Mouse (Mus musculus): ENCODE results near the gene Urgcp.

The Urgcp gene

DNA sequence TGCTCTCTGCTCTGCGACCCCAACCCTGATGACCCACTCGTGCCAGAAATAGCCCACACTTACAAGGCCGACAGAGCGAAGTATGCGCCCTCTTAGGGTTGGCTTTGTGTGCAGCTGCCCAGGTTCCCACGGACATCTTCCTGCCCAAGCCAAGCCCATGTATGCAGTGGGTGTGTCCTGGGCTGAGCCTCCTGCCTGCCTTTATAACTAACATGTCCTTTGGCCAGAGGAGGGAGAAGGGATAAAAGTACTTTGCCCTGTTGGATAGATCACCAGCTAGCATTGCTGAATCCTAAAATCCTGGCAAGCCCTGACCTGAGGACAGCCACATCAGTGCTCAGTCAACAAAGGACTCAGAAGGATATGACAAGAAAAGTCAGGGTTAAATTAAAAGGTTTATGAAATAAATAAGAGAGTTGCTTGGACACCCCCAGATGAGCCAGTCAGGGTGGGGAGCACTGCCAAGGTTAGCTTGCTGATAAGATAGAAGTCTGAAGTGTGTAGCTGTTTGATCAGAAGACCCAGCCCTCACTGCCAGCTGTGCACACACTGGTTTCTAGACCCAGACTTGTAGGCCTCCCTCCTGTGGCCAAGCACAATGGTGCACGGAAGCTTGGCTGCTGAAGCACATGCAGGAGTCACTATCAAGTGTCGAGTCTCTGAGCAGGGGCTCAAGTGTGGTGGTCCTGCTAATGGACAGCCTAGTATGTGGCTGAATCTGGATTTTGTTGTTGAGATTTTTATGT is 20.2 kb upstream of the Urgcp start:
- DNase-seq, result no peak

DNA sequence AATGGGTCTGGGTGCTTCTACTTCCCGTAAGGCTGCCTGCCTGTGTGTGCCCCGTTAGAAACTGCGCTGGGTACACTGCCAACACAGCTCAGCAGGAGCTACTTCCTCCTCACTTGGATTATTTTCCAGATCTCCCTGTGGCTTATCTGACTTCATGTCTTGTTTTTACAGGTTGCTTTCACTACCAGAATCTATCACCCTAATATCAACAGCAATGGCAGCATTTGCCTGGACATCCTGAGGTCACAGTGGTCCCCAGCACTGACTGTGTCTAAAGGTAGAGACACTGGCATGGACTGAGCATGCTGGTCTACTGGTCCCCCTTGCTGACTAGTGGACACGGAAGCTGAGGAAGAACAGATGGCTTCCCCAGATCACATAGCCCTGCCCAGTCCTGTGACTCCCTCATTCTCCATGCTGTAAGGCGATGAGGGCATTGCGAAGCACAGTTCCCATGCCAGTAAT is 17.9 kb upstream of the Urgcp start:
- DNase-seq, result no peak

DNA sequence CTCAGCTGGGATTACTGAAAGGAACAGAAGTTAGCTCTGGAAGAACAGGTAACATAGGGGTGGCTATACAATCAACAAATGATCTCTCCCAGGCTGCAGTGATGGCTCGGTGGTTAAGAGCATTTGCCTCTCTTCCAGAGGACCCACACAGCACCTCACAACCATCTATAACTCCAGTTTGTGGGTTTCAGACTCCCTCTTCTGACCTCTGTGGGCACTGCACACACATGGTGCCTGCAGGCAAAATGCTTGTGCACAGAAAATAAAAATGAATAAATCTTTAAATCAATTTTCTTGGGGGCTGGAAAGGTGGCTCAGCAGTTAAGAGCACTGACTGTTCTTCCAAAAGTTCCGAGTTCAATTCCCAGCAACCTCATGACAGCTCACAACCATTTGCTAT is 16.3 kb upstream of the Urgcp start:
- DNase-seq, result no peak

DNA sequence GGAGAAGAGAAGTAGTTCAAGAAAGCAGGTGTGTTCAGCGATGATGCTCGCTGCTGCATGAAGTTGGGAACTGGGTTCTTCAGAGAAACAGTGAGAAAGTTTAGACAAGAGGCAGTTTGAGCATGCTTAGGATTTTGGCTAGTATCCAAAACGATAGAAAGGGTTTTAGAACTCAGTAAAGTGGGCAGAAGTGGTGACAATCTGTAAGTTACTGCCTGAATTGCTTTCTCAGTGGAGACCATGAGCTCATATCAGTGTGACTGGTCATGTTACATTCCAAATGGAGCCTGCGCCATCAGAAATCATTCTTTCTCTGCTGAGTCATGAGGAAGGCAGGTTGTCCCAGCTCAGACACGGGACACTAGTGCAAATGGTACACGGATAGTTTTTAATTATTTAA is 3.8 kb upstream of the Urgcp start:
- DNase-seq, result no peak

DNA sequence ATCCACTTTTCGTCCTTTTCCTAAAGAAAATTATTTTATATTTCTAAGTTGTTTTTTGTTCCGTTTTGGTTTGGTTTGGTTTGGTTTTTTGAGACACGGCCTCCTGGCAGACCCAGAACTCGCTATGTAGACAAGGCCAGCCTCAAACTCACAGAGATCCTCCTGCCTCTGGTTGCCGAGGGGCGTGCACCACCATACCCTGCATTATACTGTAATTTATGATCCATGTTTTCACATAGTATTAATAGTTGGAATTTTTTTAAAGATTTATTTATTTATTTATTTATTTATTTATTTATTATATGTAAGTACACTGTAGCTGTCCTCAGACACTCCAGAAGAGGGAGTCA is 432 bp upstream of the Urgcp start:
- no peak for DNase-seq

DNA sequence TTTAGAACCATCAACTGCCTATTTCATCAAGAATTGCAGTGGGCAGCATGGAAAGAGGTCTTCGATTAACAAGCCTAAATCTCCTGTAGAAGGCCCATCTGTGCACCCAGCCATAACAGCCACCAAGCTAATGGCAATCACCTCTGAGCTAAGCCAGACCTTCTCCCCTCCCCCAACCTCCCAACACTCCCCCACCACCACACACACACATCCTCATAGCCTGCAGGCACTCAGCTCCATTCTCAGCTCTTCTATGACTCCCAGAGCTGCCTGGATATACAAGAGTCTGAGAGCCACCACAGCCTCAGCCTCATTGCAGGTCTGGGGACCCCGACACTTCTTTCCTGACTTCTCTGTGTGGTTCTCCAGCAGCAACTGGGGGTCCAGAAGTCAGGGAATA is 8.4 kb downstream of the Urgcp start:
- no peak for DNase-seq

DNA sequence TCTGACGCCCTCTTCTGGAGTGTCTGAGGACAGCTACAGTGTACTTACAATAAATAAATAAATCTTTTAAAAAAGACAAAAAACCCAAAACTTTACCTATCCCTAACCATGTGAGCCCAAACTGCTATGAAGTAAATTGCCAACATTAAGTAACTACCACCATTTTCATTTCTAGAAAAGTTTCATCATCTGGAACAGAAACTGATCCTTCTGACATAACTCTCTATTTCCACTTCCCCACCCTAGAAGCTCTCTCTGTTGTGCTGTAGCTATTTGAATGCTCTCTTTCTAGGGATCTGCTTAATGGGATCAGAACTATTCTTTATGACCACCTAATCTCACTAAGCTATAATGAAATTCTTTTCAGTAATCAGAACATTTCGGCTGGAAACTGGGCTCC is 17.2 kb downstream of the Urgcp start:
- no peak for DNase-seq

DNA sequence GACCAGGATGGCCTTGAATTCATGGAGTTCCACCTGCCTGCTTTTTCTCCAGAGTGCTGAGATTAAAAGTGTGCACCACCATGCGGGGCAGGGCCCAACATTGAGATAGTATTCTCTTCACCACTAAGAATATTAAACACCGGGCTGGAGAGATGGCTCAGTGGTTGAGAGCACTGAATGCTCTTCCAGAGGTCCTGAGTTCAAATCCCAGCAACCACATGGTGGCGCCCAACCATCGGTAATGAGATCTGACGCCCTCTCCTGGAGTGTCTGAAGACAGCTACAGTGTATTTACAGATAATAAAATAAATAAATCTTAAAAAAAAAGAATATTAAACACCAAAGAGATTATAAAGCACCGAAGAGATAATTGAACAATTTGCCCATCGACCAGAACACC is 20.1 kb downstream of the Urgcp start:
- DNase-seq, result peak; percentile 19

DNA sequence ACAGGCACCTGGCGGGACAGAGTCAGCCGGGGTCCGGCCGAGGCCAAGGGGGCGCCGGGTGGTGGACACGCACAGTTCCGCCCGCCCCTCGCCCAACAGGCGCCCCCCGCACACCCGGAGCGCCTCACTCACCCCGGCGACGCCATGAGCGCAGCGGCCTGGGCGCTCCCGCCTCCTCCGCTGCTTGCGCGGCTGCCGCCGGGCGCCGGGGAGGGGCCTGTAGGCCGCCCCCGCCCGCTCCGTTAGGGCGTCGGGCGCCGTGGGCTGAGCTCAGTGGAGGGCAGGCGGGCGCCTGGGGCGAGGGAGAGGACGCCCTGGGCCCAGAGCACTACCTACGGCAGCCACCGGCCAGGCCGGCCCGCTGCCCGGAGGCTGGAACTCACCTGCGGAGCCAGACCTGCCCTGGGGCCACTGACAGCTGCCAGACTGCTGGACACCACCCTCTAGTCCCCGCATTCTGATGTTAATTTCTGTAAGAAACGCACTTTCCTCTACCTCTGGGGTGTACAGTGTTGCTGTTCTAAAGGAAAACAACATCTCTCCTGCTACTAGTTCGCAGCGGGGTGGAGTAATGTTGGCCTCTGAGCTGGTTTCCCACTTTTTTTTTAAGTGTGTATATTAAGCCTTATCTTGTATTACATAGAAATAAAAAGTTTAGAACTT is 21.1 kb downstream of the Urgcp start:
- peak; percentile 84 for DNase-seq

DNA sequence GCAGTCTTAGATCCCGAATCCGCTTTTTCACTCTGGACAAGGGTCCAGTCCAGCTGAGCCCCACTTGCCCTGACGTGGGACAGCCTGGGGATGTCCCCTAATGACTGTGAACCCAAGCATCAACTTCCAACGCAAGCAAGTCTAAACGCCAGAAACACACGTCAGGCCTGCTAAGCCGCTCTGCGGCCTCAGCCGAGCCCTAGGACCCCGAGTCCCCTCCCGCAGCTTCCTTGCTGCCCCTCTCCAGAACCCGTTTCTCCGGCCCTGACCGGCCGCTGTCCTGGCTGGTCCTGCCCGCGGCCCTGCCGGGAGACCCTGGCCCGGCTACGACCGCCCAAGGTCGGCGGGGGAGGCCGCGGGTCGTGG is 21.6 kb downstream of the Urgcp start:
- peak; percentile 38 for DNase-seq

DNA sequence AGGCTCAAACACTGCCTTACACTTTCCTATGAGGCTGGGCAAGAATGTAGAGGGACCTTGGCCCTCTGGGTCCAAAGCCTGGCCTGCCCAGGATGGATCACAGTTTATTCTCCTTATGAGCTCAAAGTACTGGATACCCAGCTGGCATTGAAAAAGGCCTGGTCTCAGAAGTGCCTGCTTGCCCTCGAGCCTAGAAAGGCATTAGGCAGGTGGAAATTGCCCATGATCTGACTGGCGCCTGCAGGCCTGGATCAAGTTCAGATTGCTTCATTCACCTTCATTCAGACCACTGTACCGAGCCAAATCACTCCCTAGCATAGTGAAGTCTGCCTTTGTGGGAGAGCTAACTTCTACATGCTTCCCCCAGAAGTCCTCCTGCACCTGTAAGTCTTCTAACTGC is 22.3 kb downstream of the Urgcp start:
- DNase-seq, result no peak

DNA sequence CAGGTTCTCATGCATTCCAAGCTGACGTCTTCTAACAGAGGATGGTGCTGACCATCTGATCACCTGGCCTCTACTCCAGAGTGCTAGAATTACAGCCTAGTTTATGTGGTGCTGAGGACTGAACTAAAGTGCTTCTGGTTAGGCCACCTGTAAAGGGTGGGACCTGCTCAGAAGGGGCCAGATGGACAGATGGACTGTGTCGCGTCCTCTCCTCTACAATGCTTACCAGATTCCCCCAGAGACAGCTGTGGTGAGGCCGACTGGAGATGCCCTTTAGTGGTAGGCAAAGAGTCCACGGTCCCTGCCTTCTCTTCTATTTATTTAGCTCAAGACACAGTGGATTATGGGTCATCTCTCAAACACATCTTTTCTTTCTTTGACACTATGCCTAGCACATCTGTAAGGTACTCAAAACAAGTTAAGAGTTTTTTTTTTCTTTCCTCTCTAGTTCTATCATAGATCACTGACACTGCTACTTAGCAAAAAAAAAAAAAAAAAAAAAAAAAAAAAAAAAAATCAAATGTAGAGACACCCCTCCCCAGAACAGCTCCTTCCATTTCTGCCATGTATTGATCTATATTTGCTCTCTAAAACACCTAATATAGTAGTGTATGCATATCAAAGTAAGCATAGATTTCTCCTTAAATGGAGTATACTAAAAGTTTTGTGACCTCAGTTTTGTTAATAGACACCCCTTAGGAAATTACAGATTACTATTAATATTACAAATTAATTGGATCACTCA is 23.1 kb downstream of the Urgcp start:
- no peak for DNase-seq

DNA sequence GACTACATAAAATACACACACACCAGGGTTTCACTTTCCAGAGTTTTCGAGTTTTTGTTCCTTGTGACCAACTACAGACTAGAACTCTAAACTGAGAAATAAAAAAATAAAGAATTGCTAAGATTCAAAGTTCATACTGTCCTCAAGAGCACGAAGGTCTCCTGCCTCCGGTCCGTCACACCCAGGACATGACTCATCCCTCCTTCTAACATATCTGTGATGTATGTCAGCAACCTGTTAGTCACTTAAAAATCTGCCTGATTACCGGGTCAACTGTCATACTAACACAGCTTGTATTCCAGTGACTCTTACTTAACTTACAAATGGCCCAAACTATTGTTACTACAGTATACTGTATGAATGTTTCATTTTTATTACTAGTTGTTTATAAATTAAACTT is 25.0 kb downstream of the Urgcp start:
- no peak for DNase-seq

DNA sequence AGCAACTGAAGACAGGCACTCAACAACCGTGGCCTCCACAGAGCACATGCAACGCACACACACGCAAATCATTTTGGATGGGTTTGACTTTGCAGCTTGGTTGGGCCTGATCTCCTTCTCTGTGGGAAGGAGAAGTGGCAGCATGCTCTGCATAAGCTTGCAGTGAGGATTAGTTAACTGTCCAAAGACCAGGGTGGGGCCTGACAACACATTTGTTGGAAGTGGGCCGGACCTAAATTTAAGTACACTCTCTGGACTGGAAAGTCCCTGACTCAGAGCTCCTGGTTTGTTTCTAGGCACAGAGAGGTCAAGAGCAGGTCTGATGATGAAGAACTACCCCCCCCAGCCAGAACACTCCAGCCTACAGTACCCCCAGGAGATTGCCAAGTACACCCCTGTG is 27.9 kb downstream of the Urgcp start:
- no peak for DNase-seq

DNA sequence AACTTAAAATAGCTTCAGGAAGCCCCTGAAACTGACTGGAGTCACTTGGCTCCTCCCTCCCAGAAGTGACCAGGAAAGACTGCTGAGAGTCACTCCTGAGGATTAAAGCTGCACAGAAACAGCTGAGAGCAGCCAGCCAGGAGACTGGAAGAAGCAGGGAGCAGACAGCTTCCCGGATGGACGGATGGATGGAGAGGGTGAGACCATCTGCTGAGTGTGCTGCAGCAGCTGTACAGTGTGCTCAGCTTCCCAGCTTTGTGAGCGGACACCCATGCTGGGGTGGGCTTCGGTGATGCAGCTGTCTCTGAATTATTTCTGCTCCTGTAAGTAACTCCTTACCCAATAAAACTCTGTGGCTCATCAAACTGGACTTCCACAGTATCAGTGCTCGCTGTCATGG is 29.8 kb downstream of the Urgcp start:
- no peak for DNase-seq

DNA sequence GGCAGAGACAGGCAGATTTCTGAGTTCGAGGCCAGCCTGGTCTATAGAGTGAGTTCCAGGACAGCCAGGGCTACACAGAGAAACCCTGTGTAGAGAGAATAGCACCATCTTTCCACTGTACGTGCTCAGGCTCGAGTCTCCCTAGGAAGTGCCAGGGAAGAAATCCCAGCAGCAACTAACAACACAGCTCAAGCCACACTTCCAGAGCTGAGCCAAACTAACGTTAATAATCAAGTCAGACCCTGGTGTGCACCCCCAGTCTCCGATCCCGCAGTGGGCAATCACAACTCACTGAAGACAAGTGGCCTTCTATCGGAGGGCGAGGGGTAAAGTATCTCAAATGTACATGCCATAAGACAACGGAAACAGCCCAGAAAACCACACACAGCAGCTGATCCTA is 32.6 kb downstream of the Urgcp start:
- DNase-seq, result no peak

DNA sequence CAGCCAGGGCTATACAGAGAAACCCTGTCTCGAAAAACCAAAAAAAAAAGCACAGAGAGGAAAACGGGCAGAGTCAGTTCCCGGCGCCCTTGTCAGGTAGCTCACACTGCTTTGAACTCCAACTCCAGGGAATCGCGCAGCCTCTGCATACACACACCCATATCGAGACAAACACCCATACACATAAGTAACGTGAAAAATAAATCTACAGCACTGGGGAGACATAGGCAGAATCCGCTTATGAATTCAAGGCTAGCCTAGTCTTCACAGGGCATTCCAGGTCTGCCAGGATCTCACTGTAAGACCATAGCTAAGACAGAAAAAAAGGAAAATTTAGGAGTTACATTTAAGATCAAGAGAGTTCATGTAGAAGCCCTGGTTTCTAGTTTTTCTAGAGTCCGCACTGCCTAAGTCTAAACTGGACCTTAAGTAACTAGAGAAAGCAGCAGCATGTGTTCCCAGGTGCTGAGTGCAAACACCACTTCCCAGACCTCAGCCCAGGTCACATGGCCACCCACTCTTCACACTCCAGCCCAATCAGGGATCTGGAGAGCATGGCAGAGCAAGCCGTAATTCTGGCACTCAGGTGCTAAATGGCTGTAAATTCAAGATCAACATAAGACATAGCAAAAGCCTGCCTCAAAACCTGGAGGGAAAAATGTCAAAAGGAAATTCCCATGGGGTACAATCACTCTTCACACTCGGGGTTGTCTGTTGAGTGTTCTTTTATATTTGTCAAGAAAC is 43.4 kb downstream of the Urgcp start:
- no peak for DNase-seq

DNA sequence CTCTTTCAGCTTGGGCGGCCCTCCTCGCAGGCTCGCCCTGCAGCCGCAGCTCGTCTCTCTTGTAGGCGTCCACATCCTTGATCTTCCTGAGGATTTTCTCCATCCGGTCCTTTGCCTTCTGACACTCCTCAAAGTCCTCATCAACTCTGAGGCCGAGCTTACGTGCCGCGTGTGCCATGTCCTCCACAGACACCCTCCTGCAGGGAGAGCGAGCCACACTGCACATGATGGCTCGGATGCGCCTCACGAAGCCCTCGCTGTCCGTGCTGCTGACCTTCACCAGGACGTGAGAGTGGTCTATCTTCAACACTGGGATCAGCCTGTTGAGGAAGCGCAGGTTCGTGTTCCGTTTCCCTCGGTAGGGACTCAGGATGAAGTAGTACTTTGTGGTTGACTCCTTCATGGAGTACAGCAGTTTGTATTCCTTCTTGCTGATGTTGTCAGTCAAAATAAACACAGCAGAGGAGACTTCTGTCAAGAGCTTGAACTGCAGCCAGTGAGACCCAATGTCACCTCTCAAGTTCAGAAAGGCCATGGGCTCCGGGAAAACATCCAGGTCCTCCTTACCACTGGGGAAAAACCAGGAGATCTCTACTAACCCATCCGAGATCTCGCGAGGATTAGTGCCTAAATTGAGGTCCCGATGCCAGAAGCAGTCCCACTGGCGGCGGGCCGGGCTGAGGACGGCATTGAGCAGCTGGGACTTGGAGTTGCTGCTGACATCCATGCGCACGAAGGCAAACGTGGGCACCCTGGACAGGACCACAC is 45.1 kb downstream of the Urgcp start:
- peak; percentile 84 for DNase-seq

DNA sequence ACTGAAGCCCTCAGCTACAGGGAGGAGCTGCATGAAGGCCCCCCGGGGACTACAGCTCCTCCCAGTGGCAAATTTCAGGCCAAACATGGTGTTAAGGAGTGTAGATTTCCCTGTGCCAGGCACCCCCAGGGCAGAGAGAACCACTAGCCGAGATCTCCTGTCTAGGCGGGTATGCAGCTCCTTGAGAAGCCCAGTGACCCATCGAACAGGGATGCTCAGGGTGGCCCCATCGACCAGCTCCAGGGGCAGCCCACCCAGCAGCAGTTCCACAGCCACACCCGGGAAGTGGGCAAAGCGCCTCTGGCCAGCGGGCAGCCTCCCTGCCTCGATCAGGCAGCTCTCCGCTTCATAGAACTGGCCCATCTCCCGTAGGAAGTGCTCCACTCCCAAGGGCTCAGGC is 45.9 kb downstream of the Urgcp start:
- DNase-seq, result no peak

DNA sequence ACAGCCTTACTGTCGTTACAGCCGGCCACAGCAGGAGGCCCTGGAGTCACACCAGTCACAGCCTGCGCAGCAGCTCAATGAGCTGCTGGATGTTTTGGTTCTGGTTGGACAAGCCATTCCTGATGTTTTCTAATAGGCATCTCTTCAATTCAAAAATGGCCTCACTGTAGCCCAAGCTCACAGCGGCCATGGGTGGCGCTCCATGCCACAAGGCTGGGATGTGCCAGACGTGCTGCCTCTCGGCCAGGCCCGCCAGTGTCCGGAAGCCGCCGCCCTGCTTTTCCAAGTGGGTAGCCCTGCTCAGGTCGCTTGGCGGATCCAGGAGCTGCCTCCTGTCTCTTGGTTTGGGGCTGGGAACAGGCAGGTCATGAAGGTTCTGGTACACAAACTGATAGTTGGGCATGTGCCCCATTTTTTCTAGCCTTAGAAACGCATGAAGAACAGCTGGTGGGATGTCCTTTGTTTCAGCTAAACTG is 46.5 kb downstream of the Urgcp start, which contains the start of gene Mrps24:
Mrps24 (minus strand) TSS at position 51 of the 476 bp plus-strand sequence.
- DNase-seq, result no peak

DNA sequence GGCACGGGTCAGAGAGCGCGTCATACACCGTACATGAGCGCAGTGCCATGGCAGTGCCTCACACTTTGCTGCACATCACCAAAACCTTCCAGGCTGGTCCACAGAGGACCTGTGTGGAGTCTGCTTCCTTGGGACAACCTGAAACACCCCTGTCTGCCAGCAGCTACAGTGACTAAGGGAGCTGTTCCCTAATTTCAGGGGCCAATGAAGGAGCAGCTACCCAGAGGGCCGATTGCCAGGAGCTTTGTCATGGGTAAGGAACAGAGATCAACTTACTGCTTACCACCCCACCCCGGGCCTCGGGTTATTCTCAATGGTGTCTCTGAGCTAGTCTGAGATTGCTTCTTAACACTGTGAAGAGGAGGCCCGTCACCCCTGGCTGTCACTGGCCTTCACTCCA is 47.0 kb downstream of the Urgcp start:
- no peak for DNase-seq

Data from lung, postnatal 10 days (tissue).